ENCODE assay signal across 8 mouse cellular contexts in the genomic region with DNA sequence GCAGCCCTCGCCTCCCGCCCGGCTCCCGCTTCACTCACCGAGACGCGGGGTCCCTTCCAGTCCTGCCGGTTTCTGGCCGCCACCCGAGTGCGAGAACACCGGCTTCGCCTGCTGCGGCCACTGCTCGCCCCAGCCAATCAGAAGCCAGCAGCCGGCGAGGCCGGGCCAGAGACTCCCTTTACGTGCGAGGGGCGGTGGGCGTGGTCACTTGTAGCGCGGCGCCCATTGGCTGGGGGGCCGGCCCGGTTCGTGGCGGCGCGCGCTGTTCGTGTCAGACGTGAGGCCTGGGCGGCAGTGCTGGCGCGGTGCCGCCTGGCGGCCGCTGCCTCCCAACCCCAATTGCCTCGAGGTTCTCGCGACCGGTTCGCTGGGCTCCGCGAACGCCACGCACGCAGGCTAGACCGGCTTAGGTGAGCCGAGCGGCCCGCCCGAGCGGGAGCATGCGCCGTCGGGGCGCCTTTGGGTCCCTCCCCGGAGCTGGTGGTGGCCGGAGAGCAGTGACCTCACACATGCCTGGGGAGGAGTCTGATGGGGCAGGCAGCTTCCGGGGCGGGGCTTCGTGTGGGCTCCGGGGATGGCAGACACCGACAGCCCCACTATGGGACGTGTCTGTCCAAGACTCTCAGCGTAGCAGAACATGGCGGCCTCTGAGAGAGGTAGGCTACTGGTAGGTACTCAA. TPM values are rescaled to one million over a fixed set of nuclear protein-coding genes. Genes with fewer than 3 reads are reported as not detected.
A peak's percentile ranks its signal among the peaks of the same experiment; 100 is the strongest.
DNase-seq lines count a peak whose midpoint lies in the region; ATAC-seq and TF ChIP-seq lines count a peak whose summit lies in the region.

No protein-coding gene starts in this region.

- H3K9me3 ChIP-seq in MEL (replicated peaks; ENCODE audit: insufficient read depth, low read length) = no peaks in the 10 kb centered on the region
- H3K9me3 ChIP-seq in forebrain, postnatal 0 days (ENCODE audit: low read length) = no peaks in the 10 kb centered on the region
- no peaks in the 10 kb centered on the region for H3K9me3 ChIP-seq in lung, embryonic 16.5 days (ENCODE audit: control insufficient read depth, low read length)

- peak overlapping the region; percentile 92 to 93 for H3K4me3 ChIP-seq in MEL (ENCODE audit: control insufficient read depth in 1 of 2, insufficient read depth in 1 of 2, low read depth in 2 of 2, low read length in 2 of 2)
- peak overlapping the region; percentile 97 for H3K4me3 ChIP-seq in cerebellum, adult 2 months (replicated peaks; ENCODE audit: insufficient read depth, low read depth, low read length)
- peak overlapping the region; percentile 84 for H3K4me3 ChIP-seq in forebrain, postnatal 0 days (ENCODE audit: low read depth, low read length)
- H3K4me3 ChIP-seq in lung, embryonic 16.5 days (ENCODE audit: low read length) = peak overlapping the region; percentile 90

- WGBS in cerebellum, adult 2 months = under 1% methylated on average over 70 of the region's 70 CpGs
- WGBS in forebrain, postnatal 0 days = under 1% methylated on average over 69 of the region's 70 CpGs
- WGBS in lung, embryonic 16.5 days = under 1% methylated on average over 60 of the region's 70 CpGs

- TF ChIP-seq POLR2A in MEL (IDR thresholded peaks at IDR 0.05; ENCODE audit: control insufficient read depth in 1 of 2, insufficient read depth in 1 of 2, low read depth in 1 of 2, low read length in 2 of 2, poor library complexity in 1 of 2) = peak; percentile 86 to 93
- peak; percentile 46; the same call in 1 of the 2 replicates for TF ChIP-seq POLR2A in cerebellum, adult 2 months (IDR thresholded peaks at IDR 0.05; ENCODE audit: borderline replicate concordance, insufficient read depth, low read length)

- H3K27ac ChIP-seq in MEL (ENCODE audit: control insufficient read depth, low read depth, low read length) = peak overlapping the region; percentile 94
- H3K27ac ChIP-seq in cerebellum, adult 2 months (ENCODE audit: insufficient read depth, low read length) = peak overlapping the region; percentile 90; the same call in 1 of the 2 replicates
- peak overlapping the region; percentile 79 for H3K27ac ChIP-seq in forebrain, postnatal 0 days (ENCODE audit: low read depth, low read length)
- peak overlapping the region; percentile 99 for H3K27ac ChIP-seq in lung, embryonic 16.5 days (ENCODE audit: low read length)

- no peaks in the 10 kb centered on the region for H3K27me3 ChIP-seq in MEL (ENCODE audit: control insufficient read depth in 1 of 2, insufficient read depth in 2 of 2, low read length in 2 of 2)
- H3K27me3 ChIP-seq in cerebellum, adult 2 months (ENCODE audit: control insufficient read depth, insufficient read depth, low read length) = no peaks in the 10 kb centered on the region
- H3K27me3 ChIP-seq in forebrain, postnatal 0 days (ENCODE audit: insufficient read depth, low read length) = no peaks in the 10 kb centered on the region
- H3K27me3 ChIP-seq in lung, embryonic 16.5 days (ENCODE audit: control insufficient read depth, insufficient read depth, low read depth, low read length) = no peaks in the 10 kb centered on the region

- H3K4me1 ChIP-seq in MEL (ENCODE audit: control insufficient read depth in 1 of 2, insufficient read depth in 2 of 2, low read length in 2 of 2) = peaks cover 6 to 10% of the 10 kb centered on the region in 2 experiments
- no peaks in the 10 kb centered on the region for H3K4me1 ChIP-seq in cerebellum, adult 2 months (ENCODE audit: control insufficient read depth, insufficient read depth, low read length)
- H3K4me1 ChIP-seq in forebrain, postnatal 0 days (ENCODE audit: insufficient read depth) = no peaks in the 10 kb centered on the region
- H3K4me1 ChIP-seq in lung, embryonic 16.5 days (replicated peaks; ENCODE audit: control insufficient read depth, insufficient read depth, low read length) = peaks cover 6% of the 10 kb centered on the region

- peaks cover 5 to 22% of the 10 kb centered on the region in 2 experiments; a peak in 3 of 4 replicates for H3K36me3 ChIP-seq in MEL (ENCODE audit: control insufficient read depth in 1 of 2, insufficient read depth in 2 of 2, low read length in 2 of 2)
- no peaks in the 10 kb centered on the region for H3K36me3 ChIP-seq in forebrain, postnatal 0 days (ENCODE audit: insufficient read depth)
- no peaks in the 10 kb centered on the region for H3K36me3 ChIP-seq in lung, embryonic 16.5 days (ENCODE audit: control insufficient read depth, insufficient read depth, low read length)

- peak overlapping the region; percentile 94 for H3K4me2 ChIP-seq in forebrain, postnatal 0 days (ENCODE audit: low read depth)
- H3K4me2 ChIP-seq in lung, embryonic 16.5 days (ENCODE audit: low read depth, low read length) = peak overlapping the region; percentile 90

- H3K9ac ChIP-seq in MEL (ENCODE audit: control insufficient read depth, low read depth, low read length, poor library complexity, severe bottlenecking) = peak overlapping the region; percentile 96
- H3K9ac ChIP-seq in forebrain, postnatal 0 days = peak overlapping the region; percentile 87
- H3K9ac ChIP-seq in lung, embryonic 16.5 days (ENCODE audit: low read length) = peak overlapping the region; percentile 90

- TF ChIP-seq EP300 in MEL (IDR thresholded peaks at IDR 0.05; ENCODE audit: low read depth in 1 of 2, low read length in 2 of 2) = no peak

- TF ChIP-seq CTCF in MEL (IDR thresholded peaks at IDR 0.05 in 2 of 3, conservative IDR thresholded peaks at IDR 0.05 in 1 of 3; ENCODE audit: control insufficient read depth in 1 of 3, insufficient read depth in 1 of 3, low read depth in 2 of 3, low read length in 3 of 3, poor library complexity in 1 of 3, severe bottlenecking in 1 of 3) = no peak
- no peak for TF ChIP-seq CTCF in cerebellum, adult 2 months (IDR thresholded peaks at IDR 0.05; ENCODE audit: borderline replicate concordance, insufficient read depth, low read depth, low read length)
- TF ChIP-seq CTCF in forebrain, postnatal 0 days (IDR thresholded peaks at IDR 0.05; ENCODE audit: low read depth) = peak; percentile 59

- peaks cover 24% of the 10 kb centered on the region for H3K79me2 ChIP-seq in MEL (ENCODE audit: control insufficient read depth, insufficient read depth, low read length, poor library complexity)

- DNase-seq in MEL (ENCODE audit: low read depth, low spot score) = peak; percentile 97
- DNase-seq in cerebellum, adult 2 months = peak; percentile 97
- peak; percentile 97 for DNase-seq in forebrain, postnatal 0 days
- peak; percentile 98 for DNase-seq in heart, postnatal 4 days
- DNase-seq in layer of hippocampus, adult 9-10 months (ENCODE audit: low spot score) = peak; percentile 93
- DNase-seq in ovary, postnatal 10 days (ENCODE audit: low spot score) = peak; percentile 96
- peak; percentile 97 to 98 for DNase-seq in thymus, postnatal 10 days (ENCODE audit: low spot score in 2 of 2)

- TF ChIP-seq RAD21 in MEL (IDR thresholded peaks at IDR 0.05; ENCODE audit: low read depth, low read length) = no peak

- ATAC-seq in forebrain, postnatal 0 days = peak; percentile 99
- ATAC-seq in lung, embryonic 16.5 days (ENCODE audit: low read depth) = peak; percentile 99

TF ChIP-seq in MEL, 35 proteins besides CTCF, POLR2A, EP300 and RAD21 (continues in another document):
- peak; percentile 43 for TF ChIP-seq MAZ (IDR thresholded peaks at IDR 0.05; ENCODE audit: low read depth, low read length)
- TF ChIP-seq MXI1 (IDR thresholded peaks at IDR 0.05; ENCODE audit: low read depth, low read length) = peak; percentile 68
- TF ChIP-seq HCFC1 (IDR thresholded peaks at IDR 0.05; ENCODE audit: low read depth, low read length) = peak; percentile 50; the same call in 1 of the 2 replicates
- TF ChIP-seq MYB (IDR thresholded peaks at IDR 0.05; ENCODE audit: low read depth, low read length) = no peak
- TF ChIP-seq CHD2 (IDR thresholded peaks at IDR 0.05; ENCODE audit: low read length) = no peak
- TF ChIP-seq MAFK (IDR thresholded peaks at IDR 0.05; ENCODE audit: borderline replicate concordance, low read depth, low read length) = no peak

RNA-seq across cellular contexts. Expression of gene Higd1a, which starts 0.5 kb away (rescaled TPM):
- 142 and 248 TPM in 2 replicates for total RNA-seq in MEL (2012; rRNA removed)
- 100 to 1,000 TPM in 1 of 2 experiments, not detected in 1; 177 TPM for polyA plus RNA-seq in MEL (2012; ENCODE audit: insufficient read depth in 1 of 2, insufficient read length in 2 of 2, low read depth in 1 of 2, low replicate concordance in 2 of 2, missing spikeins in 1 of 2)
- polyA plus RNA-seq in cerebellum, adult 2 months (2012; rRNA removed) = 125 and 128 TPM in 2 replicates
- total RNA-seq in forebrain, postnatal 0 days (2014; rRNA removed) = 35.1 and 35.9 TPM in 2 replicates
- polyA plus RNA-seq in forebrain, postnatal 0 days (2015; fragmentation: Nextera tagmentation; extraction: Ambion mirVana) = 134 and 146 TPM in 2 replicates
- 100 to 1,000 TPM; 153 to 165 TPM for total RNA-seq in heart, postnatal 4 days (2021)
- 152 and 166 TPM in 2 replicates for polyA plus RNA-seq in lung, embryonic 16.5 days (2015; fragmentation: Nextera tagmentation; extraction: Ambion mirVana)

RNA-seq across cellular contexts. Expression of gene Ccdc13, which starts 18.4 kb away (rescaled TPM):
- total RNA-seq in MEL (2012; rRNA removed) = not detected in 2 replicates
- not detected for polyA plus RNA-seq in MEL (2012; ENCODE audit: insufficient read depth in 1 of 2, insufficient read length in 2 of 2, low read depth in 1 of 2, low replicate concordance in 2 of 2, missing spikeins in 1 of 2)
- 15.1 and 18.5 TPM in 2 replicates for polyA plus RNA-seq in cerebellum, adult 2 months (2012; rRNA removed)
- 4.3 and 5.2 TPM in 2 replicates for total RNA-seq in forebrain, postnatal 0 days (2014; rRNA removed)
- polyA plus RNA-seq in forebrain, postnatal 0 days (2015; fragmentation: Nextera tagmentation; extraction: Ambion mirVana) = 3.6 and 4.7 TPM in 2 replicates
- not detected for total RNA-seq in heart, postnatal 4 days (2021)
- 2.0 and 2.4 TPM in 2 replicates for polyA plus RNA-seq in lung, embryonic 16.5 days (2015; fragmentation: Nextera tagmentation; extraction: Ambion mirVana)

RNA-seq across cellular contexts. Expression of gene Ackr2, which starts 40.5 kb away (rescaled TPM):
- total RNA-seq in MEL (2012; rRNA removed) = not detected in 2 replicates
- not detected for polyA plus RNA-seq in MEL (2012; ENCODE audit: insufficient read depth in 1 of 2, insufficient read length in 2 of 2, low read depth in 1 of 2, low replicate concordance in 2 of 2, missing spikeins in 1 of 2)
- 0.05 and 0.16 TPM in 2 replicates for polyA plus RNA-seq in cerebellum, adult 2 months (2012; rRNA removed)
- total RNA-seq in forebrain, postnatal 0 days (2014; rRNA removed) = 2.1 TPM in 2 replicates
- 0.84 and 1.4 TPM in 2 replicates for polyA plus RNA-seq in forebrain, postnatal 0 days (2015; fragmentation: Nextera tagmentation; extraction: Ambion mirVana)
- total RNA-seq in heart, postnatal 4 days (2021) = 1 to 10 TPM; 3.1 to 5.8 TPM
- polyA plus RNA-seq in lung, embryonic 16.5 days (2015; fragmentation: Nextera tagmentation; extraction: Ambion mirVana) = 1.6 and 2.9 TPM in 2 replicates

RNA-seq across cellular contexts. Expression of gene Cyp8b1, which starts 58.5 kb away (rescaled TPM):
- not detected in 2 replicates for total RNA-seq in MEL (2012; rRNA removed)
- polyA plus RNA-seq in MEL (2012; ENCODE audit: insufficient read depth in 1 of 2, insufficient read length in 2 of 2, low read depth in 1 of 2, low replicate concordance in 2 of 2, missing spikeins in 1 of 2) = not detected
- not detected in 2 replicates for polyA plus RNA-seq in cerebellum, adult 2 months (2012; rRNA removed)
- total RNA-seq in forebrain, postnatal 0 days (2014; rRNA removed) = not detected in 2 replicates
- polyA plus RNA-seq in forebrain, postnatal 0 days (2015; fragmentation: Nextera tagmentation; extraction: Ambion mirVana) = not detected in 2 replicates
- not detected for total RNA-seq in heart, postnatal 4 days (2021)
- polyA plus RNA-seq in lung, embryonic 16.5 days (2015; fragmentation: Nextera tagmentation; extraction: Ambion mirVana) = 0.28 TPM in 1 of 2 replicates, not detected in the other

Comparison
In these comparisons a context has a peak if more than half of its experiments do, and no peak if none do; other contexts are left out.
1. Peak in every context shown above with its lines: DNase-seq, ATAC-seq, H3K4me3 ChIP-seq and H3K27ac ChIP-seq.